Mouse (Mus musculus) limb, embryonic 14.5 days (tissue): ENCODE measurements around the gene Mfsd4b2. TPM values are rescaled to one million over a fixed set of nuclear protein-coding genes. Genes with fewer than 3 reads are reported as not detected.
"Not testable (repeated sequence)": the region's sequence is repeated elsewhere in the genome, so short reads cannot be mapped to it uniquely, and the experiment has no call there.

Source experiments
- ATAC-seq: fragments of 200-750 bp; cut with Nextera tagmentation; 2 replicates; pipeline ENCODE4 v1.8.0; 2017; ENCODE audit warnings: low read depth, moderate number of reproducible peaks, moderate TSS enrichment; ENCODE audit not compliant: low FRiP score
- DNase-seq: peaks from one replicate; pipeline ENCODE4 v3.0.0-alpha.2; 2015; ENCODE audit warnings: low spot score
- H3K27ac ChIP-seq: fragments of 300-500 bp; sonication (generic); replicated peaks from 2 replicates; pipeline ENCODE4 v1.5.1; 2014; ENCODE audit warnings: low read depth, mild to moderate bottlenecking, low read length, moderate library complexity, mixed read lengths
- H3K27me3 ChIP-seq: fragments of 300-500 bp; sonication (generic); 2 replicates; pipeline ENCODE4 v1.6.1; 2014; ENCODE audit warnings: low read length, mixed read lengths; ENCODE audit not compliant: control insufficient read depth, insufficient read depth
- H3K36me3 ChIP-seq: fragments of 300-500 bp; sonication (generic); 2 replicates; pipeline ENCODE4 v1.6.1; 2014; ENCODE audit warnings: mild to moderate bottlenecking, low read length, moderate library complexity, mixed read lengths; ENCODE audit not compliant: control insufficient read depth, insufficient read depth
- H3K4me1 ChIP-seq: fragments of 300-500 bp; sonication (generic); 2 replicates; pipeline ENCODE4 v1.6.1; 2014; ENCODE audit warnings: antibody characterized with exemption, low read length, mixed read lengths; ENCODE audit not compliant: control insufficient read depth, insufficient read depth
- H3K4me2 ChIP-seq: fragments of 300-500 bp; sonication (generic); replicated peaks from 2 replicates; pipeline ENCODE4 v1.6.1; 2014; ENCODE audit warnings: low read depth, mild to moderate bottlenecking, low read length, moderate library complexity; ENCODE audit not compliant: severe bottlenecking
- H3K4me3 ChIP-seq: fragments of 300-500 bp; sonication (generic); replicated peaks from 2 replicates; pipeline ENCODE4 v1.5.1; 2014; ENCODE audit warnings: low read length
- H3K9ac ChIP-seq: fragments of 300-500 bp; sonication (generic); 2 replicates; pipeline ENCODE4 v1.6.1; 2014; ENCODE audit warnings: mild to moderate bottlenecking, low read depth, low read length, moderate library complexity; ENCODE audit not compliant: severe bottlenecking
- H3K9me3 ChIP-seq: fragments of 300-500 bp; sonication (generic); 2 replicates; pipeline ENCODE4 v1.6.1; 2016; ENCODE audit warnings: low read length; ENCODE audit not compliant: control insufficient read depth
- POLR2A ChIP-seq: fragments of 200-500 bp; IDR thresholded peaks from 2 replicates; pipeline ENCODE4 v1.8.0; 2012; ENCODE audit warnings: inconsistent platforms, mild to moderate bottlenecking, moderate library complexity, borderline replicate concordance; ENCODE audit not compliant: insufficient read depth, insufficient read length; ENCODE audit errors: extremely low read depth
- WGBS: fragments of 180-500 bp; shearing (Covaris S2); extraction: QIAGEN DNeasy Blood & Tissue Kit; methylation state at CpG from one replicate; pipeline ENCODE4 v1.1.7; 2014; 5-methylcytosine and 5-hydroxymethylcytosine counted together
- polyA plus RNA-seq, 2 experiments: library from polyadenylated mRNA; depleted of rRNA in 1 of 2; stranded (reverse) in 1 of 2; unstranded in 1 of 2; fragments of >200 nt; fragmentation: Nextera tagmentation in 1 of 2; extraction: Ambion mirVana in 1 of 2; gene quantifications; 2 replicates each; pipeline versions ENCODE4 v1.2.1 to v1.2.3; 2012 to 2014

The Mfsd4b2 gene
- polyA plus RNA-seq, 2 experiments = 0.03 TPM; not detected in 1

- H3K4me2 ChIP-seq = no peak overlapping the region
- TF ChIP-seq POLR2A = no peak
- H3K4me3 ChIP-seq = no peak overlapping the region
- 69% methylated on average over 7 of the region's 7 CpGs for WGBS
- ATAC-seq (no peak), DNase-seq (no peak)
- H3K9me3 ChIP-seq = no peaks in the 10 kb centered on the region
- no peak overlapping the region for H3K9ac ChIP-seq
- H3K4me1 ChIP-seq = no peaks in the 10 kb centered on the region
- H3K27me3 ChIP-seq = no peaks in the 10 kb centered on the region
- H3K36me3 ChIP-seq = no peaks in the 10 kb centered on the region
- no peak overlapping the region for H3K27ac ChIP-seq
Observed at GRCm38 (mm10) chr10:39936553-39936952, 9.8 kb upstream of the Mfsd4b2 start.

GRCm38 (mm10) chr10:39924556-39924955, 2.2 kb downstream of the Mfsd4b2 start:
- H3K4me3 ChIP-seq, H3K27ac ChIP-seq, ATAC-seq, H3K4me1 ChIP-seq, H3K36me3 ChIP-seq, DNase-seq, H3K9ac ChIP-seq, H3K4me2 ChIP-seq, H3K9me3 ChIP-seq: not testable (repeated sequence)
- H3K27me3 ChIP-seq = peaks cover 15% of the 10 kb centered on the region
- WGBS = 67% methylated on average over 8 of the region's 8 CpGs

GRCm38 (mm10) chr10:39912616-39913015, 14.1 kb downstream of the Mfsd4b2 start:
- H3K27me3 ChIP-seq = no peaks in the 10 kb centered on the region
- no peak for TF ChIP-seq POLR2A
- H3K4me2 ChIP-seq = no peak overlapping the region
- H3K4me1 ChIP-seq = no peaks in the 10 kb centered on the region
- no peak overlapping the region for H3K9ac ChIP-seq
- no peak overlapping the region for H3K27ac ChIP-seq
- no peak overlapping the region for H3K4me3 ChIP-seq
- DNase-seq (no peak), ATAC-seq (no peak)
- H3K9me3 ChIP-seq = no peaks in the 10 kb centered on the region
- H3K36me3 ChIP-seq = no peaks in the 10 kb centered on the region

GRCm38 (mm10) chr10:39908768-39909441, 17.8 kb downstream of the Mfsd4b2 start:
- no peak overlapping the region for H3K27ac ChIP-seq
- no peaks in the 10 kb centered on the region for H3K9me3 ChIP-seq
- ATAC-seq (no peak), DNase-seq (no peak)
- WGBS = 72% methylated on average over 13 of the region's 13 CpGs
- H3K27me3 ChIP-seq = no peaks in the 10 kb centered on the region
- no peak for TF ChIP-seq POLR2A
- no peak overlapping the region for H3K4me2 ChIP-seq
- H3K9ac ChIP-seq = no peak overlapping the region
- no peaks in the 10 kb centered on the region for H3K36me3 ChIP-seq
- H3K4me3 ChIP-seq = no peak overlapping the region
- no peaks in the 10 kb centered on the region for H3K4me1 ChIP-seq

GRCm38 (mm10) chr10:39906799-39907658, 19.7 kb downstream of the Mfsd4b2 start:
- Histone ChIP-seq H3K27ac (no peak overlapping the region), H3K4me2 (no peak overlapping the region), H3K4me3 (no peak overlapping the region), H3K9me3 (no peaks in the 10 kb centered on the region), H3K4me1 (no peaks in the 10 kb centered on the region), H3K27me3 (no peaks in the 10 kb centered on the region), H3K9ac (no peak overlapping the region), H3K36me3 (no peaks in the 10 kb centered on the region)
- ATAC-seq = no peak
- TF ChIP-seq POLR2A = no peak
- 75% methylated on average over 10 of the region's 10 CpGs for WGBS
- no peak for DNase-seq
